Mouse (Mus musculus) hindbrain, embryonic 12.5 days (tissue): ENCODE results near the gene Rprd1b. TPM values are rescaled to one million over a fixed set of nuclear protein-coding genes. Genes with fewer than 3 reads are reported as not detected.
"Not testable (repeated sequence)": the region's sequence is repeated elsewhere in the genome, so short reads cannot be mapped to it uniquely, and the experiment has no call there.

Experiments
- ATAC-seq: fragments of 200-750 bp; cut with Nextera tagmentation; 2 replicates; pipeline ENCODE4 v1.8.0; 2017; ENCODE audit warnings: moderate TSS enrichment; ENCODE audit not compliant: low FRiP score
- H3K27ac ChIP-seq: fragments of 300-500 bp; sonication (generic); 2 replicates; pipeline ENCODE4 v1.5.1; 2016; ENCODE audit warnings: mild to moderate bottlenecking
- H3K27me3 ChIP-seq: fragments of 300-500 bp; sonication (generic); 2 replicates; pipeline ENCODE4 v1.6.1; 2016; ENCODE audit warnings: mild to moderate bottlenecking
- H3K36me3 ChIP-seq: fragments of 300-500 bp; sonication (generic); 2 replicates; pipeline ENCODE4 v1.6.1; 2016; ENCODE audit warnings: mild to moderate bottlenecking
- H3K4me1 ChIP-seq: fragments of 300-500 bp; sonication (generic); 2 replicates; pipeline ENCODE4 v1.6.1; 2016
- H3K4me2 ChIP-seq: fragments of 300-500 bp; sonication (generic); replicated peaks from 2 replicates; pipeline ENCODE4 v1.6.1; 2016; ENCODE audit warnings: mild to moderate bottlenecking
- H3K4me3 ChIP-seq: fragments of 300-500 bp; sonication (generic); 2 replicates; pipeline ENCODE4 v1.5.1; 2016; ENCODE audit warnings: mild to moderate bottlenecking
- H3K9ac ChIP-seq: fragments of 300-500 bp; sonication (generic); 2 replicates; pipeline ENCODE4 v1.6.1; 2016; ENCODE audit warnings: mild to moderate bottlenecking, moderate library complexity
- H3K9me3 ChIP-seq: fragments of 300-500 bp; sonication (generic); replicated peaks from 2 replicates; pipeline ENCODE4 v1.6.1; 2016; ENCODE audit warnings: mild to moderate bottlenecking
- WGBS: fragments of 180-500 bp; shearing (Covaris S2); methylation state at CpG from one replicate; pipeline ENCODE4 v1.1.7; 2016; 5-methylcytosine and 5-hydroxymethylcytosine counted together
- polyA plus RNA-seq: library from polyadenylated mRNA; unstranded; fragments of >200 nt; fragmentation: Nextera tagmentation; extraction: Ambion mirVana; gene quantifications from 2 replicates; pipeline ENCODE4 v1.2.1, GENCODE M21; 2016

Gene Rprd1b
- polyA plus RNA-seq, 1 experiment from 2014 or later = 46.2 TPM

- H3K4me2 ChIP-seq = no peak overlapping the region
- 84% methylated on average over 4 of the region's 4 CpGs for WGBS
These were observed 17.9 kb downstream of the Rprd1b start for GRCm38 (mm10) chr2:158046186-158046585.

DNA sequence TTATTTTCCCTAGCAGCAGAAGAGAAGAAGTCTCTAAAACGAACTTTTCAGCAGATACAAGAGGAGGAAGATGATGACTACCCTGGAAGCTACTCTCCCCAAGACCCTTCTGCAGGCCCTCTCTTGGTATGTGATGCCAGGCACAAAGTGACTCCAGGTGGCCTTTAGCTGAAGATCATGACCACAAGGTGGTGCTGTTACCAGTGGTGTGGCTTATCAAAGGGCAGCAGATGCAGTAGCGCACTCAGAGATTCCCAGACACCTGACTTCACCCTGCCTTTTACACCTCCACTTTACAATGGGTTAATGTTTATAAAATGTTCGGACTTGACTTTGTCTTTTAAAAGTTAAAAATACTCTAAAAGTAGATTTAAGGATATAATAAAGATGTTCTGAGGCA lies 19.6 kb downstream of the Rprd1b start:
- Histone ChIP-seq H3K36me3 (peaks cover 57% of the 10 kb centered on the region), H3K27me3 (no peaks in the 10 kb centered on the region), H3K4me2 (no peak overlapping the region), H3K9ac (no peak overlapping the region), H3K4me1 (no peaks in the 10 kb centered on the region), H3K27ac (no peak overlapping the region), H3K4me3 (no peak overlapping the region), H3K9me3 (no peaks in the 10 kb centered on the region)
- ATAC-seq = no peak
- WGBS = 67% methylated on average over 3 of the region's 3 CpGs

More at GRCm38 (mm10) chr2:158046186-158046585, 17.9 kb downstream of the Rprd1b start:
- Histone ChIP-seq H3K36me3 (peaks cover 49% of the 10 kb centered on the region), H3K4me3 (no peak overlapping the region), H3K27me3 (no peaks in the 10 kb centered on the region), H3K4me1 (no peaks in the 10 kb centered on the region), H3K9ac (no peak overlapping the region), H3K27ac (no peak overlapping the region), H3K9me3 (no peaks in the 10 kb centered on the region)
- ATAC-seq = no peak

DNA sequence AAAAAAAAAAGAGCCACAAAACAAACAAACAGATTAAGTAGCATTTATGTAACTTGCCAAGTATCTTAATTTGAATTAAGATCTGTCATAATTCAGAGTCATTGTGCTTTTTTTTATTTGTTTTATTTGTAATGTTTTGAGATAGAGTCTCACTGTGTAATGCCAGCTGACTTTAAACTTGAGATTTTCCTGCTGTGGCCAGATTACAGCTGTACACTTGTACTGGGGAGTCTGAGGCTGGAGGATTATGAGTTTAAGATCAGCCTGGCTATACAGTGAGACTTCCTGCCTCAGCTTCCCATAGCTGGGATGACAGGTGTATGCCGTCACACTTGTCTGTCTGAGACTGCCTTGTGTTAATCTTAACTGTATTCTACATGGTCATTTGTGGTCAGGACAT lies 20.4 kb downstream of the Rprd1b start:
- Histone ChIP-seq H3K4me3 (no peak overlapping the region), H3K36me3 (peaks cover 50% of the 10 kb centered on the region), H3K9ac (no peak overlapping the region), H3K4me2 (no peak overlapping the region), H3K27ac (no peak overlapping the region), H3K27me3 (no peaks in the 10 kb centered on the region), H3K4me1 (no peaks in the 10 kb centered on the region), H3K9me3 (no peaks in the 10 kb centered on the region)
- no peak for ATAC-seq
- WGBS = 94% methylated on average over 1 of the region's 1 CpGs

GRCm38 (mm10) chr2:158050116-158050515 lies 21.8 kb downstream of the Rprd1b start:
- WGBS = 97% methylated on average over 8 of the region's 8 CpGs
- Histone ChIP-seq H3K4me2 (no peak overlapping the region), H3K36me3 (peaks cover 46% of the 10 kb centered on the region), H3K4me3 (no peak overlapping the region), H3K9me3 (no peaks in the 10 kb centered on the region), H3K4me1 (no peaks in the 10 kb centered on the region), H3K27me3 (no peaks in the 10 kb centered on the region), H3K9ac (no peak overlapping the region), H3K27ac (no peak overlapping the region)
- ATAC-seq = no peak

DNA sequence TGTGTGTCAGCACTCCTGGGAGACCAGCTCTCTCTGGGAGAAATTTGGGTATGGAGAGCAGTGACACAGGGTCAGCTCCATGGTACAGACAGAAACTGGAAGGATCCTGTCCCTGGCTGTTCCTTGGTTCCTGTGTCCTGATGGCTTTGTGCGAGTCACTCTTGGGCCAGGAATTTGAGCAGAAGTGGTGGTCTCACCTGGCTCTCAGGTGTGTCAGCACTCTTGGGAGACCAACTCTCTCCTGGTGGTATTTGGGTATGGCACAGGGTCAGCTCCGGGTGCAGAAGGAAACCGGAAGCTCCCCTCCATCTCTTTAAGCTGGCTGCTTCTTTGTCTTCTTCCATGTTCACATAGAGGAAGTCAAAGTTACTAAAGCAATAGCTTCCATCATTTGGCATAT lies 26.3 kb downstream of the Rprd1b start:
- Histone ChIP-seq H3K4me1 (peaks cover 6% of the 10 kb centered on the region), H3K27me3 (no peaks in the 10 kb centered on the region), H3K9ac (no peak overlapping the region), H3K27ac (no peak overlapping the region), H3K36me3 (peaks cover 45% of the 10 kb centered on the region), H3K9me3 (no peaks in the 10 kb centered on the region), H3K4me2 (no peak overlapping the region), H3K4me3 (no peak overlapping the region)
- WGBS = 91% methylated on average over 3 of the region's 3 CpGs
- no peak for ATAC-seq

- H3K4me1 ChIP-seq, H3K27me3 ChIP-seq, ATAC-seq, H3K4me3 ChIP-seq, H3K27ac ChIP-seq, H3K9ac ChIP-seq, H3K4me2 ChIP-seq, H3K9me3 ChIP-seq: not testable (repeated sequence)
- WGBS = 90% methylated on average over 8 of the region's 8 CpGs
- H3K36me3 ChIP-seq = peaks cover 46% of the 10 kb centered on the region
These were observed 27.1 kb downstream of the Rprd1b start for GRCm38 (mm10) chr2:158055383-158055782.

DNA sequence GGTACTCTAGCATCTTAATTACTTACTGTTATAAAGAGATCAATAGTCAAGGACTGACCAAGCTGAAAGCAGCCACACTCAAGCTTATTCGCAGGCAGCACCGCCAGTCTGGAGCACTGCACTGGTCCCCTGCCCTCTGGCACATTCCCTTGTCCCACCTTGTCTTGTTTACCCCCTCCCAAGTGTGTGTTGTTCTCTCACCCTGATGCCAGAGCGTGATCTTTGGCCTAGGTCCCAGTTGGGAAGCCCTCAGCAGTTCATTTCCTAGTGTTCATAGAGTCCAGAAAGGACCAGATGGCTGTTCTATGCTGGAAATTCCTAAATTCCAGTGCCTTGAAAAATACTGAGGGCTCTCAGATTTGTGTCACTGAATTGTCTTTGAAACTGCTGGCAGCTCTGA lies 28.7 kb downstream of the Rprd1b start:
- Histone ChIP-seq H3K9ac (no peak overlapping the region), H3K4me3 (no peak overlapping the region), H3K27me3 (no peaks in the 10 kb centered on the region), H3K9me3 (no peaks in the 10 kb centered on the region), H3K27ac (no peak overlapping the region), H3K4me2 (no peak overlapping the region), H3K4me1 (peaks cover 7% of the 10 kb centered on the region), H3K36me3 (peaks cover 50% of the 10 kb centered on the region)
- 91% methylated on average over 3 of the region's 3 CpGs for WGBS
- no peak for ATAC-seq

- Histone ChIP-seq H3K36me3 (peaks cover 47% of the 10 kb centered on the region), H3K4me1 (peaks cover 7% of the 10 kb centered on the region), H3K9ac (no peak overlapping the region), H3K4me3 (no peak overlapping the region), H3K4me2 (no peak overlapping the region), H3K9me3 (no peaks in the 10 kb centered on the region), H3K27me3 (no peaks in the 10 kb centered on the region), H3K27ac (no peak overlapping the region)
- 93% methylated on average over 10 of the region's 10 CpGs for WGBS
- no peak for ATAC-seq
These were observed 30.2 kb downstream of the Rprd1b start for GRCm38 (mm10) chr2:158058534-158058933.

DNA sequence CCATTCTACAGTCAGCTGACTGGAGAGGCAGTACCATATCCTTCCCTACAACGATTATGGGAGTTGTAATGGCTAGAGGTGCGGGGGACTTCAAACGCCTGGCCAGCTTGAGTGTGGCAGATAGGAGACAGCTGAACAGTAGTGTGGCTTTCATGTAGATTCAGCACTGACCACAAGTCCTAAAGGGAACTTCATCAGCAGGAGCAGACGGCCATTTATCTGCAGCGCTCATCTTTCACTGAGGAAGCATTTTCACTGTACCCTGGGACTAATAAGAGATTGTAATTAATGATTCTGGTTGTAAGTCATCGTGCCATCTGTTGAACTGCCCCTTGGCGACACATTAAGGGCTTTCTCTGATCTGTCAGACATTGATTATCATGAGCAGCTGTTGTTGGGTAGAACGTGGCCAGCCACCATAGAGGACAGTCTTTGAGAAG lies 31.4 kb downstream of the Rprd1b start:
- Histone ChIP-seq H3K9ac (no peak overlapping the region), H3K27me3 (no peaks in the 10 kb centered on the region), H3K9me3 (no peaks in the 10 kb centered on the region), H3K36me3 (peaks cover 43% of the 10 kb centered on the region), H3K4me1 (peaks cover 7% of the 10 kb centered on the region), H3K4me2 (no peak overlapping the region), H3K4me3 (no peak overlapping the region), H3K27ac (peak overlapping the region; percentile 61; the same call in 1 of the 2 replicates)
- 62% methylated on average over 8 of the region's 8 CpGs for WGBS
- ATAC-seq = no peak

- WGBS = 86% methylated on average over 3 of the region's 3 CpGs
- no peak for ATAC-seq
These were observed 34.7 kb downstream of the Rprd1b start for GRCm38 (mm10) chr2:158063036-158063435.

DNA sequence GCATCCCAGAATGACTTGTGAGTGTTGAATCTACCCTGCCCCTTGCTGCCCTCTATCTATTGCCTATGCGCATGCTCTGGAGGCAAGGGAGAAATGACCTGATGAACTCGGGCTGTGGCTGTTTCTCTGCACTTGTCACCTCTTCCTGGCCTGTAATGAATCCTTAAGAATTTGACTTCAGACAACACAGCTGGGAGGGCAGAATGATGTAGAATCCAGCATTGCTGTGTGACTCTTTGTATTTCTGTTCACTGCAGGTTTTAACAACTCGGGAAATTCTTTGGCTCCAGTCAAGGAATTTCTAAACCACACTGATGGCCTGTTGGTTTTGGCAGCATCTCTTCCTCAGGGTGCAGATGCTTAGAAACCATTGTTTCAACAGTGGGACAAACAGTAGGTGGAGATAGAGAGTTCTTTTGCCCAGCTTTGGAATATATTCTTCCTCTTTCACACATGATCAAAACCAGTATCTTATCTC lies 36.3 kb downstream of the Rprd1b start:
- H3K4me2 ChIP-seq = no peak overlapping the region
- no peak overlapping the region for H3K27ac ChIP-seq
- whole genome bisulfite sequencing = 65% methylated on average over 3 of the region's 3 CpGs
- H3K27me3 ChIP-seq = no peaks in the 10 kb centered on the region
- H3K9ac ChIP-seq = no peak overlapping the region
- peaks cover 5% of the 10 kb centered on the region for H3K4me1 ChIP-seq
- no peak overlapping the region for H3K4me3 ChIP-seq
- peaks cover 32% of the 10 kb centered on the region for H3K36me3 ChIP-seq
- no peaks in the 10 kb centered on the region for H3K9me3 ChIP-seq
- no peak for ATAC-seq

More at GRCm38 (mm10) chr2:158063036-158063435, 34.7 kb downstream of the Rprd1b start:
- H3K27ac ChIP-seq = no peak overlapping the region
- H3K4me3 ChIP-seq = no peak overlapping the region
- no peak overlapping the region for H3K9ac ChIP-seq
- peaks cover 39% of the 10 kb centered on the region for H3K36me3 ChIP-seq
- no peak overlapping the region for H3K4me2 ChIP-seq
- H3K27me3 ChIP-seq = no peaks in the 10 kb centered on the region
- peaks cover 11% of the 10 kb centered on the region for H3K4me1 ChIP-seq
- H3K9me3 ChIP-seq = no peaks in the 10 kb centered on the region

GRCm38 (mm10) chr2:158065064-158065463 lies 36.8 kb downstream of the Rprd1b start:
- no peak for ATAC-seq
- H3K36me3 ChIP-seq = peaks cover 29% of the 10 kb centered on the region

DNA sequence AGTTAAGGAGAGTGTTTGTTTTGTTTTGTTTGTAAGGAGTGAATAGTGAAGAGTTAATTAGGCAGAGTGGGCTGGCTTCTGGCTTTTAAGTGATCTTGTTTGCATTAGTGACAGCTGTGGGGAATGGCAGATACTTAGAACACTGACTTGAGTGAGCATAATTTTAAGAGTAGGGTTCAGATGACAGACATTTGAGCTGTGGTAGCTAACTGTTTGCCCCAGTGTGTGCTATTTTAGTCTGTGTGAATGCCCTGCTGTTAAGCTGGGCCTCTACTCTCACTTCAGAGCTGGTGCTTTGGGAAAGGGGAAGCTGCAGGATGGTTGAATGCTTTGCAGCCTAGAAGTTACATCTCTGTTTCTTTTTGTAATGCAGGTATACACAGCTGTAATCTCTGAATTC lies 38.2 kb downstream of the Rprd1b start:
- H3K4me1 ChIP-seq = 0 out of 2 replicates have a peak, but pooled peaks cover 4% of the 10 kb centered on the region
- no peak for ATAC-seq
- H3K9me3 ChIP-seq = no peaks in the 10 kb centered on the region
- H3K27me3 ChIP-seq = no peaks in the 10 kb centered on the region
- no peak overlapping the region for H3K4me2 ChIP-seq
- peak overlapping the region; percentile 7; the same call in 1 of the 2 replicates for H3K27ac ChIP-seq
- H3K9ac ChIP-seq = no peak overlapping the region
- H3K4me3 ChIP-seq = no peak overlapping the region
- H3K36me3 ChIP-seq = peaks cover 30% of the 10 kb centered on the region

More at GRCm38 (mm10) chr2:158065064-158065463, 36.8 kb downstream of the Rprd1b start:
- Histone ChIP-seq H3K27ac (no peak overlapping the region), H3K27me3 (no peaks in the 10 kb centered on the region), H3K9me3 (no peaks in the 10 kb centered on the region), H3K4me1 (0 out of 2 replicates have a peak, but pooled peaks cover 4% of the 10 kb centered on the region), H3K4me3 (no peak overlapping the region), H3K4me2 (no peak overlapping the region), H3K9ac (no peak overlapping the region)
- WGBS = 88% methylated on average over 5 of the region's 5 CpGs
